Comparison of ENCODE assay signal across 8 mouse cellular contexts in genomic region chr19:12518541-12518890, GRCm38 (mm10). TPM values are rescaled to one million over a fixed set of nuclear protein-coding genes. Genes with fewer than 3 reads are reported as not detected.
DNase-seq lines count a peak whose midpoint lies in the region; ATAC-seq and TF ChIP-seq lines count a peak whose summit lies in the region.

No protein-coding gene starts in this region.

- H3K27ac ChIP-seq in heart, embryonic 13.5 days (replicated peaks) = no peak overlapping the region
- no peak overlapping the region for H3K27ac ChIP-seq in hindbrain, embryonic 13.5 days
- H3K27ac ChIP-seq in midbrain, embryonic 11.5 days (ENCODE audit: low read depth, low read length) = no peak overlapping the region

- H3K4me2 ChIP-seq in heart, embryonic 13.5 days = peak overlapping the region; percentile 76
- H3K4me2 ChIP-seq in hindbrain, embryonic 13.5 days = peak overlapping the region; percentile 61
- H3K4me2 ChIP-seq in midbrain, embryonic 11.5 days = peak overlapping the region; percentile 65

- no peak overlapping the region for H3K9ac ChIP-seq in heart, embryonic 13.5 days
- H3K9ac ChIP-seq in hindbrain, embryonic 13.5 days = no peak overlapping the region
- no peak overlapping the region for H3K9ac ChIP-seq in midbrain, embryonic 11.5 days (ENCODE audit: low read length)

- H3K27me3 ChIP-seq in heart, embryonic 13.5 days (replicated peaks) = 0 out of 2 replicates have a peak, but pooled peaks cover 3% of the 10 kb centered on the region
- H3K27me3 ChIP-seq in Patski = peaks cover 30% of the 10 kb centered on the region
- no peaks in the 10 kb centered on the region for H3K27me3 ChIP-seq in hindbrain, embryonic 13.5 days
- no peaks in the 10 kb centered on the region for H3K27me3 ChIP-seq in midbrain, embryonic 11.5 days (ENCODE audit: control insufficient read depth, insufficient read depth, low read length)

- DNase-seq in heart, postnatal 25 days (ENCODE audit: low spot score) = no peak
- no peak for DNase-seq in Patski (ENCODE audit: low read depth, low spot score)
- no peak for DNase-seq in midbrain, embryonic 11.5 days (ENCODE audit: low spot score, missing footprints)
- no peak for DNase-seq in adrenal gland, postnatal 14 days
- DNase-seq in left cerebral cortex, adult 18-20 months (ENCODE audit: low spot score in 2 of 2) = no peak
- no peak for DNase-seq in left cerebral cortex, adult 9 months (ENCODE audit: low spot score in 2 of 2)

- intact Hi-C loops in heart, postnatal 25 days (cut with DNase I) = loop anchor here (1.0 to 5.0 kb wide), 2 partner anchors 279 to 302 kb away; partner anchors contain the start of genes Lpxn and Zfp91

- no peaks in the 10 kb centered on the region for H3K4me1 ChIP-seq in heart, embryonic 13.5 days
- no peaks in the 10 kb centered on the region for H3K4me1 ChIP-seq in hindbrain, embryonic 13.5 days (replicated peaks)
- H3K4me1 ChIP-seq in midbrain, embryonic 11.5 days (ENCODE audit: control insufficient read depth, insufficient read depth, low read length) = no peaks in the 10 kb centered on the region

- H3K36me3 ChIP-seq in heart, embryonic 13.5 days = no peaks in the 10 kb centered on the region
- H3K36me3 ChIP-seq in hindbrain, embryonic 13.5 days = no peaks in the 10 kb centered on the region
- H3K36me3 ChIP-seq in midbrain, embryonic 11.5 days (ENCODE audit: control insufficient read depth, insufficient read depth, low read length) = no peaks in the 10 kb centered on the region

- no peak for TF ChIP-seq CTCF in Patski (IDR thresholded peaks at IDR 0.05)

- ATAC-seq in heart, embryonic 13.5 days (ENCODE audit: extremely low read depth, insufficient number of reproducible peaks, low FRiP score, low TSS enrichment) = no peak
- ATAC-seq in Patski = peak; percentile 18
- ATAC-seq in hindbrain, embryonic 13.5 days (ENCODE audit: low FRiP score) = no peak
- no peak for ATAC-seq in midbrain, embryonic 11.5 days (ENCODE audit: low FRiP score)

- no peaks in the 10 kb centered on the region for H3K9me3 ChIP-seq in heart, embryonic 13.5 days
- H3K9me3 ChIP-seq in hindbrain, embryonic 13.5 days = no peaks in the 10 kb centered on the region
- H3K9me3 ChIP-seq in midbrain, embryonic 11.5 days (ENCODE audit: control insufficient read depth, low read length) = no peaks in the 10 kb centered on the region

- POLR2A ChIA-PET in Patski (lab: Charles Lee) = no interaction called here

- H3K4me3 ChIP-seq in heart, embryonic 13.5 days = peak overlapping the region; percentile 55; the same call in 1 of the 2 replicates
- peak overlapping the region; percentile 42 for H3K4me3 ChIP-seq in hindbrain, embryonic 13.5 days
- H3K4me3 ChIP-seq in midbrain, embryonic 11.5 days (ENCODE audit: low read depth, low read length) = peak overlapping the region; percentile 49; the same call in 1 of the 2 replicates

- in situ Hi-C loops in Patski (cut with MboI; ENCODE audit: low pct_unique_long_range_greater_than_20kb) = loop anchor here (5.0 kb wide), 2 partner anchors 74 to 284 kb away; no protein-coding TSS in a partner anchor

- CTCF ChIA-PET in Patski (lab: Charles Lee) = interaction anchor here (0.9 to 1.8 kb wide), 12 partner anchors 17 to 306 kb away, joined by 3 to 11 read pairs (median 4); partner anchors contain the start of gene Dtx4

RNA-seq across cellular contexts. Expression of gene Dtx4, which starts 17.3 kb away (rescaled TPM):
- 1.5 and 1.9 TPM in 2 replicates for polyA plus RNA-seq in heart, embryonic 13.5 days (2015; fragmentation: Nextera tagmentation; extraction: Ambion mirVana)
- 1 to 10 TPM; 6.8 to 8.1 TPM for total RNA-seq in heart, postnatal 25 days (2021)
- polyA plus RNA-seq in Patski (2021) = 36.4 TPM
- 34.8 and 36.8 TPM in 2 replicates for polyA plus RNA-seq in hindbrain, embryonic 13.5 days (2015; fragmentation: Nextera tagmentation; extraction: Ambion mirVana)
- 62.0 and 64.3 TPM in 2 replicates for polyA plus RNA-seq in midbrain, embryonic 11.5 days (2014; fragmentation: Nextera tagmentation; extraction: Ambion mirVana)
- total RNA-seq in adrenal gland, postnatal 14 days (2021) = 19.7 and 24.6 TPM in 2 replicates
- total RNA-seq in left cerebral cortex, adult 18-20 months (2021) = 10 to 100 TPM; 34.3 to 36.9 TPM

RNA-seq across cellular contexts. Expression of gene Fam111a, which starts 27.0 kb away (rescaled TPM):
- polyA plus RNA-seq in heart, embryonic 13.5 days (2015; fragmentation: Nextera tagmentation; extraction: Ambion mirVana) = 16.9 and 17.5 TPM in 2 replicates
- total RNA-seq in heart, postnatal 25 days (2021) = 1 to 10 TPM; 5.6 to 6.1 TPM
- 0.01 TPM for polyA plus RNA-seq in Patski (2021)
- 7.8 and 8.0 TPM in 2 replicates for polyA plus RNA-seq in hindbrain, embryonic 13.5 days (2015; fragmentation: Nextera tagmentation; extraction: Ambion mirVana)
- 27.4 and 31.1 TPM in 2 replicates for polyA plus RNA-seq in midbrain, embryonic 11.5 days (2014; fragmentation: Nextera tagmentation; extraction: Ambion mirVana)
- 10.4 and 12.1 TPM in 2 replicates for total RNA-seq in adrenal gland, postnatal 14 days (2021)
- total RNA-seq in left cerebral cortex, adult 18-20 months (2021) = 1 to 10 TPM; 1.5 to 2.0 TPM

RNA-seq across cellular contexts. Expression of gene Mpeg1, which starts 57.9 kb away (rescaled TPM):
- polyA plus RNA-seq in heart, embryonic 13.5 days (2015; fragmentation: Nextera tagmentation; extraction: Ambion mirVana) = 0.29 and 0.39 TPM in 2 replicates
- total RNA-seq in heart, postnatal 25 days (2021) = 1 to 10 TPM; 7.4 to 8.3 TPM
- polyA plus RNA-seq in Patski (2021) = 0.19 TPM
- polyA plus RNA-seq in hindbrain, embryonic 13.5 days (2015; fragmentation: Nextera tagmentation; extraction: Ambion mirVana) = 0.47 and 0.78 TPM in 2 replicates
- polyA plus RNA-seq in midbrain, embryonic 11.5 days (2014; fragmentation: Nextera tagmentation; extraction: Ambion mirVana) = 0.90 and 1.1 TPM in 2 replicates
- total RNA-seq in adrenal gland, postnatal 14 days (2021) = 10.8 and 18.2 TPM in 2 replicates
- total RNA-seq in left cerebral cortex, adult 18-20 months (2021) = 1 to 10 TPM; 9.7 TPM

Comparison
In these comparisons a context has a peak if more than half of its experiments do, and no peak if none do; other contexts are left out.
1. RNA of gene Dtx4, which starts 17.3 kb away (polyA plus RNA-seq): 62.0 to 64.3 TPM in midbrain, embryonic 11.5 days, 34.8 to 36.8 TPM in hindbrain, embryonic 13.5 days and 36.4 TPM in Patski (single experiment); 1.5 to 1.9 TPM in heart, embryonic 13.5 days; every median in the first group is over 10 times any median in the second.
2. Peak in every context shown above with its lines, with median percentiles within 50 percentile points of each other: H3K4me2 ChIP-seq and H3K4me3 ChIP-seq.